Mouse (Mus musculus): Measurements from ENCODE around the gene Gpr26. TPM values are rescaled to one million over a fixed set of nuclear protein-coding genes. Genes with fewer than 3 reads are reported as not detected.

Gpr26 gene
- polyA plus RNA-seq, 1 experiment from 2014 or later: not detected

GRCm38 (mm10) chr7:132012969-132013679 lies 46.9 kb downstream of the Gpr26 start:
- Histone ChIP-seq H3K9ac (ENCODE audit: low read depth, low read length) (no peak overlapping the region), H3K4me3 (ENCODE audit: low read depth, low read length) (no peak overlapping the region), H3K27ac (ENCODE audit: low read length) (no peak overlapping the region), H3K4me1 (ENCODE audit: control insufficient read depth, low read depth, low read length) (no peaks in the 10 kb centered on the region), H3K27me3 (ENCODE audit: control insufficient read depth, insufficient read depth, low read depth, low read length) (no peaks in the 10 kb centered on the region; the same call in 1 of the 2 replicates), H3K4me2 (ENCODE audit: low read depth, low read length) (no peak overlapping the region), H3K36me3 (ENCODE audit: control insufficient read depth, insufficient read depth) (no peaks in the 10 kb centered on the region), H3K9me3 (replicated peaks; ENCODE audit: control insufficient read depth, low read length) (no peaks in the 10 kb centered on the region)
- 23% methylated on average over 1 of the region's 1 CpGs for WGBS (ENCODE audit: insufficient replicate concordance)
- no peak for ATAC-seq (ENCODE audit: low read depth)

DNA sequence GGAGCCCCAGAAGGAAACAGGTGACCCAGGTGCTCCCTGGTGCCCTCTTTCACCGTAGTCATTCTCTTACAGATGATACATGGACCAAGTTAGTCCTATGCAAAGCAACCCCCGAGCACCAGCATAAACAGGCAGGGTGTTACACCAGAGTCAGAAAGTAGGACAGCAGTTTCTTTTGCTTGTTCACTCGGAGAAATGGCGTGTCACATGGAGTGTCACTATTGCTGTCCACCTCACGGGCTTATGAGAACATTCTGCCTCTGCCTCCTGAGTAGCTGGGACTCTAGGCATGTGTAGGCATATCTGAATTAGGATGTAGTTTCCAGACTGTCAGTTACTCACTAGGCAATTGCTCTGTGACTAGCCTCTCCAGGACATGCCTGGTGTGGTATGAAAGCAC lies 47.7 kb downstream of the Gpr26 start:
- H3K4me1 ChIP-seq (ENCODE audit: control insufficient read depth, low read depth, low read length): no peaks in the 10 kb centered on the region
- no peak overlapping the region for H3K27ac ChIP-seq (ENCODE audit: low read length)
- no peak overlapping the region for H3K4me2 ChIP-seq (ENCODE audit: low read depth, low read length)
- no peaks in the 10 kb centered on the region for H3K9me3 ChIP-seq (replicated peaks; ENCODE audit: control insufficient read depth, low read length)
- 55% methylated on average over 5 of the region's 5 CpGs for WGBS (ENCODE audit: insufficient replicate concordance)
- no peak for ATAC-seq (ENCODE audit: low read depth)
- no peak overlapping the region for H3K9ac ChIP-seq (ENCODE audit: low read depth, low read length)
- no peak overlapping the region for H3K4me3 ChIP-seq (ENCODE audit: low read depth, low read length)
- H3K27me3 ChIP-seq (ENCODE audit: control insufficient read depth, insufficient read depth, low read depth, low read length): no peaks in the 10 kb centered on the region
- H3K36me3 ChIP-seq (ENCODE audit: control insufficient read depth, insufficient read depth): no peaks in the 10 kb centered on the region

DNA sequence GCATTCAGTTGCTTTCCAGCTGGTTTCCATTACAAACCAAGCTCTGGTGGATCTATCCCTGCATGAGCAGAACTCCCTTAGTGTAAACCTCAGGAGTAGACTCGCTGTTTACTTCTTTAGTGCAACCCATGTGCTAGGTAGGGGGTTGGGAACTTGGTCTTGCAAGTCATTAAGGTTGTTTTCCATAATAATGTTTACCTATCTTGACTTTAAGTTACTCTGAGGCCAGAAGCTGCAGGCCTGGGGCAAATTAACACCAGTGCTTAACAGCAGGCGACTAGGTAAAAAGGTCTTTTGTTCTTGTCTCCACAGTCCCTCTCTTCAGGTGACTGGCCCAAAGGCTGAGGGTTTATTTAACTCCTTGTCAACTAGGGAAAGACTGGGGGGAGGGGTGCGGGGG lies 48.9 kb downstream of the Gpr26 start:
- no peaks in the 10 kb centered on the region for H3K36me3 ChIP-seq (ENCODE audit: control insufficient read depth, insufficient read depth)
- no peaks in the 10 kb centered on the region for H3K4me1 ChIP-seq (ENCODE audit: control insufficient read depth, low read depth, low read length)
- no peak for ATAC-seq (ENCODE audit: low read depth)
- no peaks in the 10 kb centered on the region for H3K27me3 ChIP-seq (ENCODE audit: control insufficient read depth, insufficient read depth, low read depth, low read length)
- WGBS (ENCODE audit: insufficient replicate concordance): 6% methylated on average over 3 of the region's 3 CpGs
- no peak overlapping the region for H3K4me3 ChIP-seq (ENCODE audit: low read depth, low read length)
- H3K27ac ChIP-seq (ENCODE audit: low read length): no peak overlapping the region
- no peaks in the 10 kb centered on the region for H3K9me3 ChIP-seq (replicated peaks; ENCODE audit: control insufficient read depth, low read length)
- H3K4me2 ChIP-seq (ENCODE audit: low read depth, low read length): no peak overlapping the region
- no peak overlapping the region for H3K9ac ChIP-seq (ENCODE audit: low read depth, low read length)

DNA sequence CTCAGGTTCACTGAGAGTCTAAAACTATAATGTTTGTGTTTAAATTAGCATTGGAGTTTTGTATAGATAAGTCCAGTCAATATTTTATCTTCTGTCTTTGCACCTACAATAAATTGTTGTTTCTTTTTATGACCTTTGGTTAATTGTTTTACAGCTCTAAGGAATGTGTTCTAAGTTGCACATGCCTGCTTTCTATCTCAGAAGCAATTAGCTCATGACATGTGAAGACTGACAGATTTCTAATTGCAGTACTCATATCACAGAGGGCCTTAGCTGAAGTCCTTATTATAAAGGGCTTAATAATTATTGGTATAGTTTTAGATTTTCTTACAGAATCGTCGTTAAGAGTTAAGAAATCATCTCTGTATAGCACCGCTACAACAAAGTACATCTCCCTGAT lies 49.7 kb downstream of the Gpr26 start:
- no peaks in the 10 kb centered on the region for H3K4me1 ChIP-seq (ENCODE audit: control insufficient read depth, low read depth, low read length)
- no peaks in the 10 kb centered on the region for H3K27me3 ChIP-seq (ENCODE audit: control insufficient read depth, insufficient read depth, low read depth, low read length)
- no peaks in the 10 kb centered on the region for H3K36me3 ChIP-seq (ENCODE audit: control insufficient read depth, insufficient read depth)
- 52% methylated on average over 3 of the region's 3 CpGs for WGBS (ENCODE audit: insufficient replicate concordance)
- no peak overlapping the region for H3K4me3 ChIP-seq (ENCODE audit: low read depth, low read length)
- no peak overlapping the region for H3K9ac ChIP-seq (ENCODE audit: low read depth, low read length)
- H3K9me3 ChIP-seq (replicated peaks; ENCODE audit: control insufficient read depth, low read length): no peaks in the 10 kb centered on the region
- no peak overlapping the region for H3K27ac ChIP-seq (ENCODE audit: low read length)
- ATAC-seq (ENCODE audit: low read depth): no peak
- H3K4me2 ChIP-seq (ENCODE audit: low read depth, low read length): no peak overlapping the region

- no peaks in the 10 kb centered on the region for H3K9me3 ChIP-seq (replicated peaks; ENCODE audit: control insufficient read depth, low read length)
- no peak overlapping the region for H3K9ac ChIP-seq (ENCODE audit: low read depth, low read length)
- H3K4me1 ChIP-seq (ENCODE audit: control insufficient read depth, low read depth, low read length): no peaks in the 10 kb centered on the region
- no peak overlapping the region for H3K4me2 ChIP-seq (ENCODE audit: low read depth, low read length)
- no peak overlapping the region for H3K4me3 ChIP-seq (ENCODE audit: low read depth, low read length)
- 48% methylated on average over 6 of the region's 6 CpGs for WGBS (ENCODE audit: insufficient replicate concordance)
- H3K36me3 ChIP-seq (ENCODE audit: control insufficient read depth, insufficient read depth): no peaks in the 10 kb centered on the region
- H3K27me3 ChIP-seq (ENCODE audit: control insufficient read depth, insufficient read depth, low read depth, low read length): no peaks in the 10 kb centered on the region
- ATAC-seq (ENCODE audit: low read depth): no peak
- no peak overlapping the region for H3K27ac ChIP-seq (ENCODE audit: low read length)
Observed at GRCm38 (mm10) chr7:132025591-132025990, 59.3 kb downstream of the Gpr26 start.

GRCm38 (mm10) chr7:132026671-132027070 lies 60.4 kb downstream of the Gpr26 start:
- 49% methylated on average over 6 of the region's 6 CpGs for WGBS (ENCODE audit: insufficient replicate concordance)
- no peak overlapping the region for H3K27ac ChIP-seq (ENCODE audit: low read length)
- ATAC-seq (ENCODE audit: low read depth): no peak
- no peak overlapping the region for H3K4me2 ChIP-seq (ENCODE audit: low read depth, low read length)
- no peak overlapping the region for H3K4me3 ChIP-seq (ENCODE audit: low read depth, low read length)
- H3K9ac ChIP-seq (ENCODE audit: low read depth, low read length): no peak overlapping the region
- H3K4me1 ChIP-seq (ENCODE audit: control insufficient read depth, low read depth, low read length): no peaks in the 10 kb centered on the region
- H3K27me3 ChIP-seq (ENCODE audit: control insufficient read depth, insufficient read depth, low read depth, low read length): no peaks in the 10 kb centered on the region
- no peaks in the 10 kb centered on the region for H3K9me3 ChIP-seq (replicated peaks; ENCODE audit: control insufficient read depth, low read length)
- H3K36me3 ChIP-seq (ENCODE audit: control insufficient read depth, insufficient read depth): no peaks in the 10 kb centered on the region

- Histone ChIP-seq H3K27ac (ENCODE audit: low read length) (no peak overlapping the region), H3K4me3 (ENCODE audit: low read depth, low read length) (no peak overlapping the region), H3K4me1 (ENCODE audit: control insufficient read depth, low read depth, low read length) (no peaks in the 10 kb centered on the region), H3K4me2 (ENCODE audit: low read depth, low read length) (no peak overlapping the region), H3K27me3 (ENCODE audit: control insufficient read depth, insufficient read depth, low read depth, low read length) (no peaks in the 10 kb centered on the region), H3K9ac (ENCODE audit: low read depth, low read length) (no peak overlapping the region), H3K36me3 (ENCODE audit: control insufficient read depth, insufficient read depth) (no peaks in the 10 kb centered on the region), H3K9me3 (replicated peaks; ENCODE audit: control insufficient read depth, low read length) (no peaks in the 10 kb centered on the region)
- WGBS (ENCODE audit: insufficient replicate concordance): 49% methylated on average over 6 of the region's 6 CpGs
- no peak for ATAC-seq (ENCODE audit: low read depth)
Observed at GRCm38 (mm10) chr7:132031940-132032531, 65.8 kb downstream of the Gpr26 start.

Other genes with a start within 250 kb of the Gpr26 start
- gene Cpxm2, start 188.3 kb downstream of the Gpr26 start, polyA plus RNA-seq (2015; fragmentation: Nextera tagmentation; extraction: Ambion mirVana): 0.08 and 0.13 TPM in 2 replicates

Data from liver, embryonic 16.5 days (tissue).